Mouse (Mus musculus) cerebellum, adult 11-12 months (tissue): ENCODE data around the gene Mup7.
"Not testable (repeated sequence)": the region's sequence is repeated elsewhere in the genome, so short reads cannot be mapped to it uniquely, and the experiment has no call there.

Experiments used
- DNase-seq: peaks from one replicate; pipeline ENCODE4 v3.0.0; 2022

Mup7 gene

DNA sequence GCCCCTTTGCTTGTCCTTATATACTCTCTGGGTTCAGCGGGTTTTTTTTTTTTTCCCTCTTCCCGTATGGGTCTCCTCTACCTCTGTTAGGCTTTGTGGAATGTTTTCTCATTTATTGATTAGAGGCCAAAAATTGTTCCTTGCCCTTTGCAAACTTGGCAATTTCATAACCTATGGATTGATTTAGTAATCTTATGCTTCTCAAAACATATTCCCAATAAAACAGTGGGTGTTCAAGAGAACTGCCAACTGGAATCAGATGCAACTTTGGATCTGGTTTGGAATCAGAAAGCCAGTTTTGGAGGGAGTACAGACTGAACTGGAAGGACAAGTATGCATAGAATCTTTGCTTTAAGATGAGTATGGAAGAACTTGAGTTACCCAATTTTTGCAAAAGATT lies at the start of gene Mup7:
TSS of gene Mup7 (minus strand) at position 101 of the 400 bp plus-strand sequence.
- not testable (repeated sequence) for DNase-seq

DNA sequence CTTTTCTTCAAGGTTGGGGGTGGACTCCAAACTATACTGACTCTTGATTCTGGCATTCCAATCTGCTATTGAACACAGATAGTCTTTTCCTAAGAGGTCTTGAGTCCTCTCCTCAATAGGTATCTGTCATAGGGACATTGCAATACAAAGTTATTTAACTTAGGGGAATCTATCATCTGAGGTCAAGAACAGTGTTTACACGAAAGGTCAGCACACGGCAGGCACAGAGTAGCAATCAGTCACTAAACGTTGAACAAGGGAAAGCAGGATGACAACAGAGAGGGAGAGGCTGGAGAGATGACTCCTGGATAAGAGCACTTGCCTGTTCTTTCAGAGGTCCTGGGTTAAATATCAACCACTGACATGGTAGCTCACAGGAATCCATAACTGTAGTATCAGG lies 9.6 kb upstream of the Mup7 start:
- DNase-seq, result not testable (repeated sequence)

DNA sequence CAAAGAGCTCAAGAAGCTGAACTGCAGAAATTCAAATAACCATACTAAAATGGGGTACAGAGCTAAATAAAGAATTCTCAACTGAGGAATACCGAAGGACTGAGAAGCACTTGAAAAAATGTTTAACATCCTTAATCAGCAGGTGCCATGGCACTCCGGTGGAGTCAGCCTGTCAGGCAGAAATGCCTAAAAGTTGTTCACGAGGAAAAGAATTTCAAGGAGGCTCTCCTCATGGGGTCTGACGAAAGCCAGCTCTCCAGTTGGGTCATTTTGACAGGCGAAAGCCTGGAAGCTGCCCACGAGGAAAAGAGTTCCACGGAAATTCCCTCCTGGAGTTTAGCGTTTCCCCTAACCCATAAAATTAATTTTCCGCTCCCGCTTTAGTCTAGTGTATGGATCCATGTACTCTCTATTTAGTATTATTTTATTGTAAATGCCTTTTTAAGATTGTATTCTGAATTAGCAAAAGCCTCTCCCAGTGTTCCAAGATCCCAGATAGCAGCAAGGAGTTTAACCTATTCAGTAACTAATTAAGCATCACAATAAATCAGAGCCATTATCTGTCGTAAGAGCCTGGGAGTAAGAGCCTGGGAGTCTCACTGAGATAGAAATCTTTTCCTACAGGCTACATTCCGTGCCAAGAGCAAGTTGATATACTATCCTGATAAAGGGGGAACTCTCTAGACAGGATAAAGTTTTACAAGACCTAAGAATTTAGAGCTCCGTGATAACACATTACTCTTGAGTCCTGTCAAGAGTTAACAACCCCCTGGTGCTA lies 40.8 kb downstream of the Mup7 start:
- DNase-seq, result not testable (repeated sequence)

- DNase-seq, result not testable (repeated sequence)
Measured at GRCm38 (mm10) chr4:60020141-60020540, 50.1 kb downstream of the Mup7 start.
